Mouse (Mus musculus) inflammation-experienced regulatory T-cells (primary cell): ENCODE results near the gene Ahr. TPM values are rescaled to one million over a fixed set of nuclear protein-coding genes. Genes with fewer than 3 reads are reported as not detected.

Experiments used
- polyA plus RNA-seq, 2 experiments: library from polyadenylated mRNA; unstranded; fragments of 100-300 nt; shearing (Covaris generic); gene quantifications; one replicate each; pipeline ENCODE4 v1.2.1; 2017

Gene Ahr
- 10 to 100 TPM; 23.1 to 25.8 TPM for polyA plus RNA-seq

DNA sequence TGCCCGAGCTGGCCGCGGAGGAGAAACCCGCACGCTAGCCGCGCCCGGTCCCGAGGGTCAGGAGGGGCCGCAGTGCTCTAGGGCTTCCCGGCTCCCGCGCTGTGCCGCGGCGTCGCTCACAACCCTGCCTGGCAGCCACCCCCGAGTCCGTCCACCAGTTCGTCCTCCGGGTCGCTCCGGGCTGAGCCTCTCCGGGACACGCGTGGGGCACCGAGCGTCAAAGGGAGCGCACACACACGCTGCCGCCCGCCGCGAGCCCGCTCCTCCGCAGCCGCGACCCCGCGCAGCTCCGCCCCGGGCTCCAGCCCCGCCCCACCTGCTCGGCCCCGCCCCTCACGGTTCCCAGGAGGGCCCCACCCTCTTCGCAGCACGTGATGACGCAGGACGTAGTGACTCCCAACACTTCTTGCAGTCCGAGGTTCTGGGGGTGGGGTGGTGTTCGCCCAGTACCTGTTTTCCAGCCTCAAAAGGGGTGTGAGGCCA, at the start of gene Ahr:
Gene Ahr, minus strand, starts transcription at position 285 of the 483 bp plus-strand sequence.

